Mouse (Mus musculus) midbrain, embryonic 14.5 days (tissue): ENCODE measurements around the gene Tex46. TPM values are rescaled to one million over a fixed set of nuclear protein-coding genes. Genes with fewer than 3 reads are reported as not detected.

Experiments
- ATAC-seq: fragments of 200-750 bp; cut with Nextera tagmentation; 2 replicates; pipeline ENCODE4 v1.8.0; 2017; ENCODE audit warnings: moderate number of reproducible peaks, moderate library complexity; ENCODE audit not compliant: low FRiP score, low TSS enrichment
- DNase-seq: peaks from one replicate; pipeline ENCODE4 v3.0.0-alpha.2; 2015
- H3K27ac ChIP-seq: fragments of 300-500 bp; sonication (generic); replicated peaks from 2 replicates; pipeline ENCODE4 v1.5.1; 2014; ENCODE audit warnings: mild to moderate bottlenecking, low read depth, low read length, moderate library complexity
- H3K27me3 ChIP-seq: fragments of 300-500 bp; sonication (generic); 2 replicates; pipeline ENCODE4 v1.6.1; 2014; ENCODE audit warnings: low read length, control low read depth, mixed read lengths; ENCODE audit not compliant: control insufficient read depth, insufficient read depth
- H3K36me3 ChIP-seq: fragments of 300-500 bp; sonication (generic); 2 replicates; pipeline ENCODE4 v1.6.1; 2014; ENCODE audit warnings: low read length, control low read depth; ENCODE audit not compliant: control insufficient read depth, insufficient read depth
- H3K4me1 ChIP-seq: fragments of 300-500 bp; sonication (generic); 2 replicates; pipeline ENCODE4 v1.6.1; 2014; ENCODE audit warnings: mild to moderate bottlenecking, antibody characterized with exemption, low read length, control low read depth; ENCODE audit not compliant: control insufficient read depth, insufficient read depth
- H3K4me2 ChIP-seq: fragments of 300-500 bp; sonication (generic); 2 replicates; pipeline ENCODE4 v1.6.1; 2014; ENCODE audit warnings: mild to moderate bottlenecking, low read length, moderate library complexity
- H3K4me3 ChIP-seq: fragments of 300-500 bp; sonication (generic); replicated peaks from 2 replicates; pipeline ENCODE4 v1.5.1; 2014; ENCODE audit warnings: low read depth, low read length
- H3K9ac ChIP-seq: fragments of 300-500 bp; sonication (generic); replicated peaks from 2 replicates; pipeline ENCODE4 v1.6.1; 2014; ENCODE audit warnings: mild to moderate bottlenecking, low read length, moderate library complexity
- H3K9me3 ChIP-seq: fragments of 300-500 bp; sonication (generic); 2 replicates; pipeline ENCODE4 v1.6.1; 2016; ENCODE audit warnings: low read length, control low read depth, mixed read lengths; ENCODE audit not compliant: control insufficient read depth
- WGBS: fragments of 180-500 bp; shearing (Covaris S2); extraction: QIAGEN DNeasy Blood & Tissue Kit; methylation state at CpG from one replicate; pipeline ENCODE4 v1.1.7; 2014; 5-methylcytosine and 5-hydroxymethylcytosine counted together
- polyA plus RNA-seq: library from polyadenylated mRNA; unstranded; fragments of >200 nt; fragmentation: Nextera tagmentation; extraction: Ambion mirVana; gene quantifications from 2 replicates; pipeline ENCODE4 v1.2.1, GENCODE M21; 2014

Gene Tex46
- polyA plus RNA-seq, 1 experiment from 2014 or later: not detected

DNA sequence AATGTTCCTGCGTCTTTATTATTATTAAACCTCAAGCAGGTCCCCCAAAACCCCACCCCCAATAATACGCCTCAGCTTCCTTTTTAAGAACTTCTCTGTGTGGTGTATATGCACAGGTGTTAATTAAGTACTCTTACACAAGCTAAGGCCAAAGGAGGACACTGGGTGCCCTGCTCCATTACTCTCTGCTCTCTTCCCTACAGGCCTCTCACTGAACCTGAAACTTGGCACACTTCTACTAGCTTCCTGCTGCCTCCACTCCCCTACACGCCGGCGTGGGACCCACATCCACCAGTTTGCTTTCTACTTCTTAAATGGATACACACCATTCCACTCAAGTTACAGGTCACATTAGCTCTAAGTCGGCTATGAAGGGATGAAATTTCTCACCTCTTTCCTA lies 15.0 kb upstream of the Tex46 start:
- Histone ChIP-seq H3K27ac (no peak overlapping the region), H3K9me3 (no peaks in the 10 kb centered on the region), H3K4me2 (no peak overlapping the region), H3K27me3 (no peaks in the 10 kb centered on the region), H3K4me3 (no peak overlapping the region), H3K36me3 (peaks cover 13% of the 10 kb centered on the region), H3K9ac (no peak overlapping the region), H3K4me1 (peaks cover 15% of the 10 kb centered on the region)
- ATAC-seq (no peak), DNase-seq (no peak)
- 94% methylated on average over 6 of the region's 6 CpGs for whole genome bisulfite sequencing

DNA sequence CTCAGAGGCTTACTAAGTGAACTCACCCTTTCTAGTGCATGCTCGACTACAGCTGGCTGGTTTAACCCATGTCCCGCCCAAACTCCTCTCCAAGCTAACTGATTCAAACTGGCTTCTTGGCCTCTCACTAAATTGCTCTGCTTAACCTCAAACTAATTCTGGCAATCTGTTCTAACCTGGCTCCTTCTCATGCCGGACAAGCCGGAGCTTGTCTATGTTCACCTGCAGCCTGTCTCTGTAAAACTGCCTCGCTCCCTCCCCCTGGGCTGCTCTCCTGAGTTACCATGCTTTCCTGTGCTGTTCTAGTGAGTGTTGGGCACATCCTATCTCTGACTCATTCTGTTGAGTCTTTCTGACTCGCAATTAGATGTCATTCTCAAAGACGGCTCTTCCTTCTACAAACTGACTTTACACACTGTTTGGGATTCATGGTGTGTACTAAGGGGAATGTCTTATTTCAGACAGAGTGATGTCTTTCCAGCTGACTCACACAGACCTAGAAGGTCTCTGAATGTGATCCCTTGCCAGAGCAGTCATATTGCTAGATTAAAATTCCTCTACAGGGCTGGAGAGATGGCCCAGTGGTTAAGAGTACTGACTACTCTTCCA lies 11.9 kb upstream of the Tex46 start:
- H3K9me3 ChIP-seq: no peaks in the 10 kb centered on the region
- H3K4me3 ChIP-seq: no peak overlapping the region
- no peak overlapping the region for H3K4me2 ChIP-seq
- H3K27ac ChIP-seq: no peak overlapping the region
- no peaks in the 10 kb centered on the region for H3K36me3 ChIP-seq
- no peak for DNase-seq
- H3K9ac ChIP-seq: no peak overlapping the region
- WGBS: 93% methylated on average over 7 of the region's 7 CpGs
- ATAC-seq: no peak
- H3K4me1 ChIP-seq: peaks cover 21% of the 10 kb centered on the region
- no peaks in the 10 kb centered on the region for H3K27me3 ChIP-seq

DNA sequence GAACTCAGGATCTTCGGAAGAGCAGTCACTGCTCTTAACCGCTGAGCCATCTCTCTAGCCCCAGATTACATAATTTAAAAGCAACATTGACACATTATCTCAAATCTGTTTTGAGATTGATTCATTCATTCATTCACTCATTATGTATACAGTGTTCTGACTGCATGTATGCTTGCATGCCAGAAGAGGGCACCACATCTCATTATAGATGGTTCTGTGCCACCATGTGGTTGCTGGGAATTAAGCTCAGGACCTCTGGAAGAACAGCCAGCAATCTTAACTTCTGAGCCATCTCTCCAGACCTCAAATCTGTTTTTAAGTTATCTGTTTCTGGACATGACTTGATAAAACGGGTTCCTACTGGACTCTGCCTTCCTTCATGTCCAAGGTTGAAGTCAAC lies 10.4 kb upstream of the Tex46 start:
- DNase-seq (no peak), ATAC-seq (no peak)
- WGBS: 98% methylated on average over 3 of the region's 3 CpGs
- Histone ChIP-seq H3K4me3 (peak overlapping the region; percentile 100), H3K36me3 (no peaks in the 10 kb centered on the region), H3K9ac (no peak overlapping the region), H3K27me3 (no peaks in the 10 kb centered on the region), H3K27ac (no peak overlapping the region), H3K4me1 (peaks cover 11% of the 10 kb centered on the region), H3K9me3 (no peaks in the 10 kb centered on the region), H3K4me2 (peak overlapping the region; percentile 60)

GRCm38 (mm10) chr4:136600536-136600935 lies 9.7 kb upstream of the Tex46 start:
- H3K27ac ChIP-seq: no peak overlapping the region
- ATAC-seq (no peak), DNase-seq (no peak)
- H3K9me3 ChIP-seq: no peaks in the 10 kb centered on the region
- H3K4me3 ChIP-seq: peak overlapping the region; percentile 100
- no peaks in the 10 kb centered on the region for H3K27me3 ChIP-seq
- peak overlapping the region; percentile 60 for H3K4me2 ChIP-seq
- WGBS: 88% methylated on average over 2 of the region's 2 CpGs
- no peaks in the 10 kb centered on the region for H3K36me3 ChIP-seq
- peaks cover 11% of the 10 kb centered on the region for H3K4me1 ChIP-seq
- H3K9ac ChIP-seq: peak overlapping the region; percentile 4; the same call in 1 of the 2 replicates

- Histone ChIP-seq H3K4me1 (peaks cover 11% of the 10 kb centered on the region), H3K4me3 (peak overlapping the region; percentile 100), H3K27me3 (no peaks in the 10 kb centered on the region), H3K27ac (peak overlapping the region; percentile 97), H3K4me2 (peak overlapping the region; percentile 60), H3K9me3 (no peaks in the 10 kb centered on the region), H3K9ac (peak overlapping the region; percentile 100), H3K36me3 (no peaks in the 10 kb centered on the region)
- DNase-seq (peak; percentile 80), ATAC-seq (no peak)
- WGBS: 1% methylated on average over 13 of the region's 13 CpGs
These were observed 8.8 kb upstream of the Tex46 start for GRCm38 (mm10) chr4:136601476-136601875.

DNA sequence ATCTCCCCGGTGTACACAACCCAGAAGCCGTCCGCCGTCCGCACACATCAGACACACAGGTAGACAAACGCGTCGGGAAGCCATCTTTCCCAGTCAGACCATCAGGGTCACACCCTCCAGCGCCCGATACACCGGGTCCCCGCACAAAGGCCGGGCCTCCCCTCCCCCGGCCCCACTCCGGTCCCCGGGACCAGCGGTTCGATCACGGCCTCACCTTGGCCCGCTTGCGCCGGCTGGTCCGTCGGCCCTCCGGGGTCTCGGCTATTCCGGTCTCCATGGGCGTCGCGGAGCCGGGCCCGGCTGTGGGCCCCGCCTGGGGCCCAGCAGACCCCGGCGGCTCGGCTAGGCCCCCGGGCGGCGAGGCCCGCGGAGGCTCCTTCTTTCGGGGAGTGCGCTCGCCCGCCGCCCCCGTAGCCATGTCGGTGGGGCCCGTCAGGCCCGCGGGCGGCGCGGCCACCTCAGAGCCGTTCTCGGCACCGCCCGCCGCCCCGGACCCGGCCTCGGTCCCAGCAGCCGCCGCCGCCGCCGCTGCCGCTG lies 8.2 kb upstream of the Tex46 start:
- Histone ChIP-seq H3K4me2 (peak overlapping the region; percentile 60), H3K9ac (peak overlapping the region; percentile 100), H3K4me3 (peak overlapping the region; percentile 100), H3K27me3 (no peaks in the 10 kb centered on the region), H3K36me3 (no peaks in the 10 kb centered on the region), H3K4me1 (peaks cover 11% of the 10 kb centered on the region), H3K27ac (peak overlapping the region; percentile 97), H3K9me3 (no peaks in the 10 kb centered on the region)
- ATAC-seq: peak; percentile 61
- under 1% methylated on average over 54 of the region's 68 CpGs for WGBS
- peak; percentile 70 for DNase-seq

GRCm38 (mm10) chr4:136602568-136602967 lies 7.7 kb upstream of the Tex46 start, which contains the start of gene Kdm1a:
Kdm1a (minus strand) TSS chr4:136602723.
- Histone ChIP-seq H3K27ac (peak within 1 kb of the TSS; percentile 97), H3K9ac (peak within 1 kb of the TSS; percentile 100), H3K4me2 (peak within 1 kb of the TSS; percentile 60), H3K36me3 (no peaks in the 10 kb centered on the region), H3K4me3 (peak within 1 kb of the TSS; percentile 100), H3K4me1 (peaks cover 11% of the 10 kb centered on the region), H3K27me3 (no peaks in the 10 kb centered on the region), H3K9me3 (no peaks in the 10 kb centered on the region)
- under 1% methylated on average over 39 of the region's 45 CpGs for WGBS
- ATAC-seq (peak; percentile 84), DNase-seq (peak; percentile 99)

GRCm38 (mm10) chr4:136605756-136606485 lies 4.3 kb upstream of the Tex46 start:
- WGBS: 94% methylated on average over 19 of the region's 19 CpGs
- no peaks in the 10 kb centered on the region for H3K9me3 ChIP-seq
- no peaks in the 10 kb centered on the region for H3K27me3 ChIP-seq

More at GRCm38 (mm10) chr4:136605756-136606485, 4.3 kb upstream of the Tex46 start:
- Histone ChIP-seq H3K4me2 (no peak overlapping the region), H3K27ac (no peak overlapping the region), H3K4me3 (no peak overlapping the region), H3K4me1 (peaks cover under 1% of the 10 kb centered on the region), H3K9ac (no peak overlapping the region), H3K36me3 (no peaks in the 10 kb centered on the region)
- ATAC-seq (no peak), DNase-seq (no peak)
